Mouse (Mus musculus): Measurements from ENCODE around the gene Cdk18.

DNA sequence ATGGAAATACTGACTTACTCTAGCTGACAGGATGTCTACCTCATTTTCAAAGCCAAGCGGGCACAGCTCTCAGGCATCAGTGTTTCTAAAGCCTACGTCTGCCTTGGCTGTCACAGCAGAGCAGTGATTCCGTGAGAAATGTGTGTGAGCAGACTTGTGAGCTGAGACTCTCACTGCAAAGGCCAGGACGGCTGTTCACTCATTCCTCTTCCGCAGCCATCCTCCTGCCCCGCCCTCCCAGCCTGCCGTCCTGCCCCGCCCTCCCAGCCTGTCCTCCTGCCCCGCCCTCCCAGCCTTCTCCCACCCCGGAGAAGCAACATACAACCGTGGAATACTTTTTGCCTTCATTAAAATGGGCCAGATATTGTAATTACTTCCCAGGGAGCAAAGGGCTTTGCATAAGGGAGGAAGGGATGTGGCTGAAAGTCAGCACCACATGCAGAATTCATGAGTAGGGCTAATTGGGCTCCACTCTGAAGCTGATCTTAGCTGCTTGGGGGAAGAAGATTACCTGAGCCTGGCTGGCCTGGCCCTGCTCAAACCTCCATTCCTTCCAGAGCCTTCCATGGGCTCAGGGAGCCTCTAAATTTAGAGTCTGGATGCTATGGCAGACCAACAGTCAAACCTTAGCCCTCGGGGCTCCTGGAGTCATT is 28.8 kb upstream of the Cdk18 start:
- TF ChIP-seq CTCF (IDR thresholded peaks at IDR 0.05; ENCODE audit: low read depth) (no peak), EP300 (IDR thresholded peaks at IDR 0.05; ENCODE audit: low read depth) (no peak)
